Mouse (Mus musculus) lung, postnatal 10 days (tissue): ENCODE measurements around the gene Ankrd1.

Source experiments
- DNase-seq: peaks from one replicate; pipeline ENCODE4 v3.0.0; 2021

The Ankrd1 gene

DNA sequence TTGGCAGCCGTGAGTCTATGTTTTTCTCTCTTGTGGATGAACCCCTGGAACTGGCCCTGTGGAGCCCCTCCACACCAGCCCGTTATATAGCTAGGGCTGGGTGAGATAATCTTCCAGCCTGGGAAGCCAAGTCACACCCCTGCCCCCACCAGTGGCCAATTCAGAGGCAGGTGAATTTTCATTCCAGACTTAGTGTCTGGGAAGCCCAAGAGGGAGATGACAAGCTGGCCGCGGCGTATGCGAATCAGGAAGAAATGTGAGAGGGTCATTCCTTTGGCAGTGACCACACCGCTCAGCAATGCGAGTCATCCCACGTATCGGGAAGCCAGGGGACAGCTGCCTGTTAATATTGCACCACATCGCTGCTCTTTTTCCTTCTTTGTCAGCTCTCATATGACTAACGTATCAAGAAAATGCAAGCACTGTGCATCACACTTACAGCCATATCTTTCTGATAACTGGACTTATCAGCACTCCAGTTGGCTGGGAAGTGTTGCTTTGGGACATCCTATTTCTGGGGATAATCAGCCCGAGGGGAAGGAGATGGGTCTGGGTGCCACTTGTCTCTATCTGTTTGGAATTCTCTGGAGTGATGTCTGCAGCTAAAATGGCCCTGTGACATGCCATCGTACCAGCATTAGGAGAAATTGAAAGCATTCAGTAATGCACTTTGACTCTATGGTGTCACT, at the start of gene Ankrd1:
Gene Ankrd1 (minus strand): TSS at position 317 of the 689 bp plus-strand sequence.
- peak; percentile 18 for DNase-seq

- no peak for DNase-seq
Observed at GRCm38 (mm10) chr19:36169101-36169500, 49.2 kb upstream of the Ankrd1 start.

DNA sequence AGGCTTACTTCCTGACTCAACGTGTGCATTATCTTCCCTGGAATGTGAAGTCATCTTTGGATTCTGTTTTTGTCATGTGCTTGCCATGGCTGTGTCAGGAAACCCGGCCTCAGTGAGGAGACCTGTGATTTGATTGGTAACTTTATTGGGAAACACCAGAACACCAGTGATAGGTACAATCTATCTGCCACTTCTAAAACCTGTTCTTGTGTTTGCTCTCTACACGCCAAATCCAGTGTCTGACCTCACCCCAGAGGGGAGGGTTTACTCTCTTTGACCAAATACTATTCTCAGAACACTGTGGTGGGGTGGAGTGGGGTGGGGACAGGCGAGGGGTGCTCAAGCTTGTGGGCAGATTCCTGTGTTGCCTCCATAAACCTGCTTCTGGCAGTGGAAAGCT, 48.2 kb upstream of the Ankrd1 start:
- no peak for DNase-seq

GRCm38 (mm10) chr19:36167291-36167896, 47.5 kb upstream of the Ankrd1 start:
- DNase-seq = peak; percentile 77

GRCm38 (mm10) chr19:36166401-36167160, 46.7 kb upstream of the Ankrd1 start:
- DNase-seq = peak; percentile 45

DNA sequence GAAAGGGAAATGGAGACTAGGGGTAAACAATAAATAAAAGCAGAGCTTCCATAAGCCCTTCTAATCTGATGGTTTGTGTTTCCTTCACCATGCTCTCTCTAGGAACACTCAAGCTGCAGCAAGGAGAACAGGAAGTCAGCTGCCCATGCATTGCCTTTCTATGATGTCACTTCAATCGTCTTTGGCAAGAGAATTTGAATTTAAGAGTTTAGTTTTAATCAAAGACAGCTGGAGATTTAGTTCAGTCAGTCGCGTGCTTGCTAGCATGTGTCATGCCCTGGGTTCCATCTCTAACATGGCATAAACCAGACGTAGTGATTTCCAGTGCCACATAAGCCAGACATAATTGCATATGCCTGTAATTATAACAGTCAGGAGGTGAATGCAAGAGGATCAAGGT, 45.5 kb upstream of the Ankrd1 start:
- no peak for DNase-seq

DNA sequence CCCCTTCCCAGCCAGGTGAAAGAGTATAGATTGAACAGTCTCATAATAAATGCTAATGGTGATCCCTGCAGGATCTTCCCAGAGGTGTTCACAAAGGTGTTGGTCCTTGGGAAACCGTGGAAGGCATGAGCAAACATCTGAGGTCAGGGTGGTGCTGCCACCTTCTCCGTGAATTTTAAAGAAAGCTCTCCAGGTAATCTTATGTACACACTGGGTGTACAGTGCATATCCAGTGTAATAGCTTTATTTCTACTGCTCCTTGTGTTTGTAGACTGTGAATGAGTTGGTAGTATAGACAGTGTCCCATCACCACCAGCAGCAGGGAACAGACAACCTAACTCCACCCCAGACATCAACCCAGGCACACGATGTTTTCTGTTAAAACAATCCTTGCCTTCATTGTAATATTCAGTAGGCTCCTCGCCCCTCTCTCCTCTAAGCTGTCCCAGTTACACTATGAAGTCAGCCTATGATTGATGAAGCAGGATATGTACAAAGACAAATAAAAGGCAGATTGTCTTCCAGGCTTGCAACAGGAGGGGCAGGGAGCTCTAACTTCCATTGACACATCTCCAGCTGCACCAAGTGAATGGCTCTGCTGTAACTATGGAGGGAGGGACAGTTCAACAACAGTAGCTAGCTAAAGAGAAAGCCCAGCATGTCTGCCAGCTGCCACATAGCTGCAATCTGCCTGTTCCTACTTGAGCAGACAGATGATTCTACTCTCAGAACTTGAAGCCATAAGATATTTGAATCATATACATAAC, 30.5 kb upstream of the Ankrd1 start:
- DNase-seq = peak; percentile 18

GRCm38 (mm10) chr19:36148578-36148977, 28.7 kb upstream of the Ankrd1 start:
- no peak for DNase-seq

- no peak for DNase-seq
Observed at GRCm38 (mm10) chr19:36143571-36143970, 23.7 kb upstream of the Ankrd1 start.

DNA sequence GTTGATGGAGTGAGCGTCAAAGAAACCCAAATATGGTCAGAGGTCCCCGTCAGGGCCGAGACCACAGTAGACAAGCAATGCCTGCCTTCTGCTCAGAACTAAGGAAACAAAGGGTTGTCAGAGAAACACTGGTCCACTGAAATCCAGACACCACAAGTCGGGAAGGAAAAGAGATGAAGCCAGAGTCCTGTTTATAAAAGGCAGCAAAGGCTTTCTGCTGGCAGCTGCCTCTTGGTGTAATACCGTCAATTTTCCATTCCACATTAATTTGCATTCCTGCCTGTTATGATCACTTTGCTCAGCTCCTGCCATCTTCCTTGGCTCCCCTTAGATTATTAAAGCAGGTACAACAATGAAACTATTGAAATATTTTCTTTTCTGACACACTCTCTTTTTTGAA, 13.8 kb upstream of the Ankrd1 start:
- peak; percentile 18 for DNase-seq

- DNase-seq = no peak
Observed at GRCm38 (mm10) chr19:36133064-36133463, 13.2 kb upstream of the Ankrd1 start.

DNA sequence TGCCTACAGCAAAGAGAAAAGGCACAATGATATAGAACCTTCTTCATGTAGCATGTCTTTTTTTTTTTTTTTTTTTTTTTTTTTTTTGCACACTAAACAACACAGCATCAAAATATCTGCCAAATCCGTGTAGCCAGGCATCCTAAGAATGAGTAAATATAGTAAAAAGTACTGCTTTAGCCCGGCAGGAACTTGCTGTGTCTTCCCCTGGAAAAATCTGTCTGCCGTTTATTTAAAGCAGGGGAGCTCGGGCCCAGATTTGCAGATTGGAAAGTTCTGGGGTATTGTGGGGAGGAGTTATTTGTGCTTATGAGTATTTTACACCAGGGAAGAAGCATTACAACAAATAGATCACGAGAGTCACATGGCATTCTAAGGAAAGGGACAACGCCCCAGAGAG, 12.1 kb upstream of the Ankrd1 start:
- no peak for DNase-seq

DNA sequence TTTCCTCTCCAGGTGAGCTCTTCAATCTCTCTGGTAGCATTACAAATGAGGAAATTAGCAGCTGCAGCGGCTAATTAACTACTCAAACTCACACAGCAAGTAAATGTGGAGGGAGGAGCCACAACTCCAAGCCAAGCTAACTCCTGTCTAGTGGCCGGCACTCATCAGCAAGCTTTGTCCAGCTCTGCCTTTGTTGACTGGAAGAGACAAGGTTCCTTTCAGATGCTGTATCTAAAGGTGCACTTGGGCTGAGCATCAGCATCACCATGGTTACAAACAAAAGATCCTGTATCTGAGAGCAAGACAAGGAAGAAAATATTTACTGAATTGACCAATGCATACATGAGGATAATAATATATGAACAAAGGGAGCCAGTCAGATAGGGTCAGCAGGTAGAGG, 10.3 kb upstream of the Ankrd1 start:
- no peak for DNase-seq

GRCm38 (mm10) chr19:36129643-36130042, 9.7 kb upstream of the Ankrd1 start:
- peak; percentile 29 for DNase-seq

DNA sequence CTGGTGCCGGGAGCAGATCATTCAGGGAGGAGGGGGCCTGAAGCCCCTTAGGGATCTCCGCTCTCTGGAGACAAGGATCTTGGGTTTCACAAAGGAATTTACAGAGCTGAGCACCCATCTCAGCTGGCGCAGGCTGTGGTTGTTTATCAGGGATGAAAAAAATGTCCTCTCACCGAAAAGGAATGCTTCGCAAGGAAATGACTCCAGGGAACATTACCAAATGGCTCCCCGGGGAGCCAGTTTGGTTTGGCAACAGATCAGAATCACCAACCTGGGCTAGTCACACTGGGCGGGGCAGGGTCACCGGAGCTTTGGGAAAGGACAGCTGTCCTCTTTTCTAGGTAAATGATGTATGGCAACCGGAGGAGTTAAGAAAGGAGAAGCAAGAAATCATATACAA, 9.3 kb upstream of the Ankrd1 start:
- peak; percentile 32 for DNase-seq

DNA sequence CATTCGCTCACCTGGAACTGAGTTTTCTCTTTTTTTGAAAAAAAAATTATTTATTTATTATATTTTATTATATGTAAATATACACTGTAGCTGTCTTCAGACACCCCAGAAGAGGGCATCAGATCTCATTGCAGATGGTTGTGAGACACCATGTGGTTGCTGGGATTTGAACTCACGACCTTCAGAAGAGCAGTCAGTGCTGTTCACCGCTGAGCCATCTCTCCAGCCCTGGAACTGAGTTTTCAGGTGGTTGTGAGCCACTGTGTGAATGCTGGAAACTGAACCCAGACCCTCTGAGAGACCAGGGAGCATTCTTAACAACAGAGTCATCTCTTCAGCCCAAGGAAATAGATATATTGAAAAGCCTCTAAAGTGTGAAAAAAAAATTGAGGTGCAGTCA, 8.5 kb upstream of the Ankrd1 start:
- no peak for DNase-seq

GRCm38 (mm10) chr19:36124203-36124602, 4.3 kb upstream of the Ankrd1 start:
- no peak for DNase-seq

DNA sequence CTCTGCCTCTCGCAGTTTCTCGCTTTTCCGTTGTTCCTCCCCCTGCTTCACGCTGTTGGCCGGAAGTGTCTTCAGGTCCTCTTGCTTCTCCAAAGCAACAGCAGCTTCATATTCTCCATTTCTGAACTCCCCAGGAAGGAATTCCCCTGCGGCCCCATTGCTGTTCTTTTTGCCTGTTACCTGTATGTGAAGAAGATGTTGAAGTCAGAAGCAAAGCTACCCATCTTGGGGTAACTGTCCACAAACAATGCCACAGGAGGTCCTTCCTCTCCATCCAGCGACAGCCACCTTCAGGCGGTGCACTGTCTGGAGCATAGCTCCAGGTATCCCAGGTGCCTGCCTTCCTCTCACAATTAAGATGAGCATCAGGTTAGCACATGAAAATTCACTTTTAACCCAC, 680 bp downstream of the Ankrd1 start:
- no peak for DNase-seq

- no peak for DNase-seq
Observed at GRCm38 (mm10) chr19:36116185-36116584, 3.7 kb downstream of the Ankrd1 start.

DNA sequence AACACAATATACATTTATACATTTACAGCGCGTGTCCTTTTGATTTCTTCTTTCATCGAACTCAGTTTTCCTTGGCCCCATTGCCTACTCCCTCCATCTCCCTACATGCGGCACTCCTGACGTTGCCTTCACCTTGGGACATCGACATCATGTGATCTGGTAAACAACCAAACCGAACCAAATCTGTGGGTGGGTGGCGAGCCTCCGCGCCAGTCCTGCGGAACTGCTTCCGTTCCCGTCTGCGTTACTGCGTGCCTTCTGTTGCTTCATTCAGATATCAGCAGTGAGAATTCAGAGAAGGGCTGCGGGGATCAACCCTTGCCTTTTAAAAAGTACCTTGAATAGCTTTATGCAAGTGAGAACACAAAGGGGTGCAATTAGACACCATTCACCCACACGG, 7.9 kb downstream of the Ankrd1 start:
- no peak for DNase-seq

DNA sequence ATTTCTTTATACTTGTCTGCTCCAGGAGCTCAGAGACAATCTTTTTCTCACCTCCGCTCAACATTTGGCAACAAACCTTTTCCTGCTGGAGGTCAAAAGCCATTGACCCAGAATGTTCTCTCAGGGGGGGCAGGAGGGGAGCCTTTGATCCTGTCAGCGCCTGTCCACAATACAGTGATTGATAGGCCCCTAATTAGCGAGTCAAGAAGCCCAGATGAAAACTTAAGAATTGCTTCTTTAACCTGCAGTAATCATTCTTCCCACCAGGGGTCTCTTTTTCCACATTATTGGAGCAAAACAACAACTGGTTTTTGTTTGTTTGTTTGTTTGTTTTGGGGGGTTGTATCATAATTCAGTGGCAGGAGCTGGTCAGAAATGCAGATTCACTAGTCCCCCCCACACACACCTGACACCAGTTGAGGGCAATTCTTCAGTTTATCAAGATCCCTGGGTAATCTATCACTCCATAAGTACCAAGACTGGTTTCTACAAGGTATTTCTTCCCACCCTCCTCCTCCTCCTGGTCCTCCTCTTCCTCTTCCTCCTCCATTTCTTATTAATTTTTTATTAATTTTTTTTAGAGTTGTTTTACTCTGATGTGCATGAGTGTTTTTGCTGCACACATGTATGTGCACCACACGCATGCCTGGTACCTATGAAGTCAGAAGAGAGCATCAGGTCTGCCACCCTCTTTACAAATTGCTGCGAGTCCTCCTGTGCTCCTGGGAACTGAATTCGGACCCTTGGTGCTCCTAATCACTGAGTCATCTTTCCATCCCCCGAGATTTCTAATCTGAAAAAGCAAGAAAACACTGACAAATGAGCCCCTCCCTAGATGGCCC, 8.6 kb downstream of the Ankrd1 start:
- peak; percentile 24 for DNase-seq

DNA sequence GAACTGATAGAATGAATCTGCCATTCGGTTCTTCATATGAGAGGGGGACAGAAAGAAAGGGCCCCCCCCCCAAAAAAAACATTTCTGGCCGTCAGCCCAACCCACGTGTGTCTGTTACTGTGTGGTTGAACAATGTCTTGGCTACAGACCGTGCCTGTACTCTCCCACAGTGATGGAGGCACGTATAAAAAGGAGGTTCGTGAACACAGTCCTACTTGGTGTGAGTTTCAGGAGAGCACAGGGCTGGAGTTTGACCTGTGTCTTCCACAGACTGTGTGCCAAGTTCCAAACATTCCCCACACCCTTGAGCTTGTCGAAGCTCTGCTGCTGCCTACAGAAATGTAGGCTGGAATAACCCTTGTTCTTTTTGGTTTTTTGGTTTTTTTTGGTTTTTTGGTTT, 9.4 kb downstream of the Ankrd1 start:
- DNase-seq = no peak
